8 mouse cellular contexts compared by ENCODE assay signal in the genomic region with DNA sequence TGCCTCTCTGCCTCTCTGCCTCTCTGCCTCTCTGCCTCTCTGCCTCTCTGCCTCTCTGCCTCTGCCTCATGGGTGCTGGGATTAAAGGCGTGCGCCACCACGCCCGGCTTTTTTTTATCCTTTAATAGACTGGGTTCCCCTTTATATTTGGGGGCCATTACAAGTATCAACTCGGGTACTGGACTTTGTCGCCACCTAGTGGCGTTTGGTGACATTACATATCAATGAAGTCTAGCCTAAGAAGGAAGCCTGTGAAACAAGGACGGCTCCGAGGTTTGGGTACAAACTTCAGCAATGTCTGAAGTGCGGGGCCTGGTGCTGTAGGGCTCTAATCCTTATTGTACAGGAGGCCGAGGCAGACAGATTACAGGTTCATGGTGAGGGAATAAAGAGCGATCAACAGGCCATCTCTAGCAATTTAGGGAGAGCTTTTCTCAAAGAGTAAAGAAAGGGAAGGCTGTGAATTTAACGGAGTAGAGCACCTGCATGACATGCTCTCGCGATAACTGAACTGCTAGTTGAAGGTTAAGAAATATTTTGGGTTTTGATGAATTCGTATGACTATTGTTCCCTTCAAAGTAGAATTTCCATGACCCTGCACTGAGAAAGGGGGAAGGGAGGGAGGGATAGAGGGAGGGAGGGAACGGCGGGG. TPM values are rescaled to one million over a fixed set of nuclear protein-coding genes. Genes with fewer than 3 reads are reported as not detected.
DNase-seq lines count a peak whose midpoint lies in the region; ATAC-seq lines count a peak whose summit lies in the region.

No protein-coding gene starts in this region.

- H3K4me2 ChIP-seq in heart, embryonic 14.5 days (ENCODE audit: low read length): peak overlapping the region; percentile 54
- H3K4me2 ChIP-seq in liver, embryonic 12.5 days: peak overlapping the region; percentile 39

- peak; percentile 76 to 83 for DNase-seq in CD8-positive naive resting alpha-beta T cell, adult 2 months (ENCODE audit: low read depth in 2 of 2, low spot score in 2 of 2)
- DNase-seq in brain, embryonic 18.5 days (ENCODE audit: low read depth, low spot score): peak; percentile 37
- peak; percentile 70 for DNase-seq in forebrain, embryonic 10.5 days (ENCODE audit: extremely low spot score, low spot score)
- DNase-seq in kidney, postnatal 14 days: peak; percentile 85
- DNase-seq in naive thymus-derived CD4-positive, alpha-beta T cell, adult 2 months (ENCODE audit: low read depth): peak; percentile 91
- peak; percentile 90 for DNase-seq in splenic B cell, adult 2 months (ENCODE audit: low read depth, low spot score)

- peak overlapping the region; percentile 42; the same call in 1 of the 2 replicates for H3K9ac ChIP-seq in heart, embryonic 14.5 days (ENCODE audit: low read length)
- H3K9ac ChIP-seq in liver, embryonic 12.5 days: 0 out of 2 replicates have a peak overlapping the region, but pooled peaks have one; percentile 5

- no peaks in the 10 kb centered on the region for H3K27me3 ChIP-seq in forebrain, embryonic 10.5 days (ENCODE audit: poor library complexity, severe bottlenecking)
- H3K27me3 ChIP-seq in heart, embryonic 14.5 days (ENCODE audit: control insufficient read depth, insufficient read depth, low read length): no peaks in the 10 kb centered on the region
- H3K27me3 ChIP-seq in liver, embryonic 12.5 days (replicated peaks): no peaks in the 10 kb centered on the region
- no peaks in the 10 kb centered on the region for H3K27me3 ChIP-seq in splenic B cell, adult 2 months (ENCODE audit: control insufficient read depth, insufficient read depth, low read length, poor library complexity, severe bottlenecking)

- H3K27ac ChIP-seq in forebrain, embryonic 10.5 days: peak overlapping the region; percentile 71; the same call in 1 of the 2 replicates
- H3K27ac ChIP-seq in heart, embryonic 14.5 days (replicated peaks in 1 of 2; ENCODE audit: control insufficient read depth in 1 of 2, insufficient read depth in 1 of 2, low read depth in 2 of 2, low read length in 2 of 2): no peak overlapping the region
- H3K27ac ChIP-seq in liver, embryonic 12.5 days: no peak overlapping the region

- 31% methylated on average over 18 of the region's 18 CpGs for WGBS in forebrain, embryonic 10.5 days
- 22% methylated on average over 18 of the region's 18 CpGs for WGBS in heart, embryonic 14.5 days
- WGBS in liver, embryonic 12.5 days (ENCODE audit: insufficient replicate concordance): 19% methylated on average over 18 of the region's 18 CpGs

- peaks cover 11% of the 10 kb centered on the region for H3K4me1 ChIP-seq in forebrain, embryonic 10.5 days
- H3K4me1 ChIP-seq in heart, embryonic 14.5 days (ENCODE audit: control insufficient read depth in 2 of 2, insufficient read depth in 2 of 2, low read length in 2 of 2): no peaks in the 10 kb centered on the region; a peak in 2 of 4 replicates
- no peaks in the 10 kb centered on the region for H3K4me1 ChIP-seq in liver, embryonic 12.5 days

- peak overlapping the region; percentile 25; the same call in 1 of the 2 replicates for H3K4me3 ChIP-seq in forebrain, embryonic 10.5 days
- 0 out of 4 replicates have a peak overlapping the region, but pooled peaks have one; percentile 8 to 16 for H3K4me3 ChIP-seq in heart, embryonic 14.5 days (ENCODE audit: control insufficient read depth in 1 of 2, insufficient read depth in 1 of 2, low read depth in 1 of 2, low read length in 2 of 2)
- H3K4me3 ChIP-seq in liver, embryonic 12.5 days: no peak overlapping the region

- no peaks in the 10 kb centered on the region for H3K9me3 ChIP-seq in forebrain, embryonic 10.5 days
- no peaks in the 10 kb centered on the region for H3K9me3 ChIP-seq in heart, embryonic 14.5 days (ENCODE audit: control insufficient read depth, low read length)
- no peaks in the 10 kb centered on the region for H3K9me3 ChIP-seq in liver, embryonic 12.5 days (replicated peaks)

- no peak for ATAC-seq in heart, embryonic 14.5 days (ENCODE audit: insufficient number of reproducible peaks, insufficient read depth, low FRiP score, low read depth)
- peak; percentile 24; the same call in 1 of the 2 replicates for ATAC-seq in liver, embryonic 12.5 days

- no peaks in the 10 kb centered on the region for H3K36me3 ChIP-seq in forebrain, embryonic 10.5 days (replicated peaks)
- no peaks in the 10 kb centered on the region for H3K36me3 ChIP-seq in heart, embryonic 14.5 days (ENCODE audit: control insufficient read depth, insufficient read depth, low read length)
- H3K36me3 ChIP-seq in liver, embryonic 12.5 days: no peaks in the 10 kb centered on the region
- H3K36me3 ChIP-seq in splenic B cell, adult 2 months (ENCODE audit: control insufficient read depth, insufficient read depth, low read length, poor library complexity, severe bottlenecking): no peaks in the 10 kb centered on the region

RNA-seq across cellular contexts. Expression of gene Akr1b10, which starts 12.2 kb away (rescaled TPM):
- polyA plus RNA-seq in forebrain, embryonic 10.5 days (2016; fragmentation: Nextera tagmentation; extraction: Ambion mirVana): 11.0 and 11.9 TPM in 2 replicates
- 70.9 and 73.0 TPM in 2 replicates for polyA plus RNA-seq in heart, embryonic 14.5 days (2014; fragmentation: Nextera tagmentation; extraction: Ambion mirVana)
- polyA plus RNA-seq in liver, embryonic 12.5 days (2016; fragmentation: Nextera tagmentation; extraction: Ambion mirVana): 8.9 and 9.3 TPM in 2 replicates

RNA-seq across cellular contexts. Expression of gene Akr1b8, which starts 17.9 kb away (rescaled TPM):
- 12.8 and 14.2 TPM in 2 replicates for polyA plus RNA-seq in forebrain, embryonic 10.5 days (2016; fragmentation: Nextera tagmentation; extraction: Ambion mirVana)
- 11.3 and 11.5 TPM in 2 replicates for polyA plus RNA-seq in heart, embryonic 14.5 days (2014; fragmentation: Nextera tagmentation; extraction: Ambion mirVana)
- polyA plus RNA-seq in liver, embryonic 12.5 days (2016; fragmentation: Nextera tagmentation; extraction: Ambion mirVana): 6.8 and 8.3 TPM in 2 replicates

RNA-seq across cellular contexts. Expression of gene Akr1b7, which starts 40.3 kb away (rescaled TPM):
- polyA plus RNA-seq in forebrain, embryonic 10.5 days (2016; fragmentation: Nextera tagmentation; extraction: Ambion mirVana): 0.11 TPM in 1 of 2 replicates, not detected in the other
- polyA plus RNA-seq in heart, embryonic 14.5 days (2014; fragmentation: Nextera tagmentation; extraction: Ambion mirVana): 0.15 TPM in 1 of 2 replicates, not detected in the other
- 1.4 and 2.0 TPM in 2 replicates for polyA plus RNA-seq in liver, embryonic 12.5 days (2016; fragmentation: Nextera tagmentation; extraction: Ambion mirVana)

RNA-seq across cellular contexts. Expression of gene Akr1b3, which starts 54.5 kb away (rescaled TPM):
- polyA plus RNA-seq in forebrain, embryonic 10.5 days (2016; fragmentation: Nextera tagmentation; extraction: Ambion mirVana): 258 and 262 TPM in 2 replicates
- polyA plus RNA-seq in heart, embryonic 14.5 days (2014; fragmentation: Nextera tagmentation; extraction: Ambion mirVana): 183 and 187 TPM in 2 replicates
- polyA plus RNA-seq in liver, embryonic 12.5 days (2016; fragmentation: Nextera tagmentation; extraction: Ambion mirVana): 74.0 and 85.0 TPM in 2 replicates

Comparison
In these comparisons a context has a peak if more than half of its experiments do, and no peak if none do; other contexts are left out.
1. DNase-seq: peak in every context shown above with its lines; median percentile 91 in naive thymus-derived CD4-positive, alpha-beta T cell, adult 2 months; 90 in splenic B cell, adult 2 months; 85 in kidney, postnatal 14 days; 80 in CD8-positive naive resting alpha-beta T cell, adult 2 months; 70 in forebrain, embryonic 10.5 days; 37 in brain, embryonic 18.5 days.